Mouse (Mus musculus) forebrain, embryonic 10.5 days (tissue): ENCODE measurements around the gene Slc17a6. TPM values are rescaled to one million over a fixed set of nuclear protein-coding genes. Genes with fewer than 3 reads are reported as not detected.
A peak's percentile ranks its signal among the peaks of the same experiment; 100 is the strongest.

ENCODE experiments used
- DNase-seq: peaks from one replicate; pipeline ENCODE4 v3.0.0-alpha.2; 2017; ENCODE audit warnings: low spot score; ENCODE audit errors: extremely low spot score
- H3K27ac ChIP-seq: fragments of 300-500 bp; sonication (generic); 2 replicates; pipeline ENCODE4 v1.5.1; 2016; ENCODE audit warnings: mild to moderate bottlenecking
- H3K27me3 ChIP-seq: fragments of 300-500 bp; sonication (generic); 2 replicates; pipeline ENCODE4 v1.6.1; 2016; ENCODE audit warnings: mild to moderate bottlenecking; ENCODE audit not compliant: poor library complexity, severe bottlenecking
- H3K36me3 ChIP-seq: fragments of 300-500 bp; sonication (generic); replicated peaks from 2 replicates; pipeline ENCODE4 v1.6.1; 2016; ENCODE audit warnings: mild to moderate bottlenecking, moderate library complexity
- H3K4me1 ChIP-seq: fragments of 300-500 bp; sonication (generic); 2 replicates; pipeline ENCODE4 v1.6.1; 2016
- H3K4me3 ChIP-seq: fragments of 300-500 bp; sonication (generic); 2 replicates; pipeline ENCODE4 v1.5.1; 2016; ENCODE audit warnings: mild to moderate bottlenecking, moderate library complexity
- H3K9me3 ChIP-seq: fragments of 300-500 bp; sonication (generic); 2 replicates; pipeline ENCODE4 v1.6.1; 2016; ENCODE audit warnings: mild to moderate bottlenecking, moderate library complexity
- WGBS: fragments of 180-500 bp; shearing (Covaris S2); methylation state at CpG from one replicate; pipeline ENCODE4 v1.1.7; 2016; 5-methylcytosine and 5-hydroxymethylcytosine counted together
- polyA plus RNA-seq: library from polyadenylated mRNA; unstranded; fragments of >200 nt; fragmentation: Nextera tagmentation; extraction: Ambion mirVana; gene quantifications from 2 replicates; pipeline ENCODE4 v1.2.1, GENCODE M21; 2016

The Slc17a6 gene
- polyA plus RNA-seq: 3.5 and 6.9 TPM in 2 replicates

- Histone ChIP-seq H3K9me3 (no peaks in the 10 kb centered on the region), H3K4me1 (peaks cover 22% of the 10 kb centered on the region), H3K27ac (peak within 1 kb of the TSS; percentile 20; the same call in 1 of the 2 replicates), H3K36me3 (no peaks in the 10 kb centered on the region), H3K4me3 (peak within 1 kb of the TSS; percentile 29), H3K27me3 (peaks cover 72% of the 10 kb centered on the region)
- DNase-seq: peak; percentile 78
- WGBS: under 1% methylated on average over 23 of the region's 23 CpGs
These were observed at the start of gene Slc17a6 for GRCm38 (mm10) chr7:51621694-51622145. TSS of gene Slc17a6 (plus strand) at chr7:51622006.

- WGBS: 89% methylated on average over 4 of the region's 4 CpGs
- Histone ChIP-seq H3K4me1 (no peaks in the 10 kb centered on the region), H3K27me3 (no peaks in the 10 kb centered on the region), H3K4me3 (no peak overlapping the region), H3K9me3 (no peaks in the 10 kb centered on the region), H3K36me3 (no peaks in the 10 kb centered on the region), H3K27ac (no peak overlapping the region)
- DNase-seq: no peak
These were observed 21.8 kb upstream of the Slc17a6 start for GRCm38 (mm10) chr7:51600021-51600420.

GRCm38 (mm10) chr7:51603741-51604140, 18.1 kb upstream of the Slc17a6 start:
- WGBS: 94% methylated on average over 12 of the region's 12 CpGs
- DNase-seq: no peak
- no peak overlapping the region for H3K27ac ChIP-seq

GRCm38 (mm10) chr7:51614404-51614803, 7.4 kb upstream of the Slc17a6 start:
- 34% methylated on average over 5 of the region's 5 CpGs for WGBS
- no peaks in the 10 kb centered on the region for H3K9me3 ChIP-seq
- no peaks in the 10 kb centered on the region for H3K27me3 ChIP-seq
- DNase-seq: no peak
- no peaks in the 10 kb centered on the region for H3K36me3 ChIP-seq
- no peak overlapping the region for H3K4me3 ChIP-seq
- no peak overlapping the region for H3K27ac ChIP-seq
- no peaks in the 10 kb centered on the region for H3K4me1 ChIP-seq

More at GRCm38 (mm10) chr7:51603741-51604140, 18.1 kb upstream of the Slc17a6 start:
- Histone ChIP-seq H3K4me3 (no peak overlapping the region), H3K27me3 (no peaks in the 10 kb centered on the region), H3K4me1 (no peaks in the 10 kb centered on the region), H3K36me3 (no peaks in the 10 kb centered on the region), H3K9me3 (no peaks in the 10 kb centered on the region)

- no peaks in the 10 kb centered on the region for H3K9me3 ChIP-seq
- H3K27ac ChIP-seq: no peak overlapping the region
- H3K4me1 ChIP-seq: peaks cover 5% of the 10 kb centered on the region
- H3K4me3 ChIP-seq: no peak overlapping the region
- DNase-seq: no peak
- no peaks in the 10 kb centered on the region for H3K36me3 ChIP-seq
- peaks cover 34% of the 10 kb centered on the region for H3K27me3 ChIP-seq
These were observed 3.9 kb upstream of the Slc17a6 start for GRCm38 (mm10) chr7:51617941-51618340.

GRCm38 (mm10) chr7:51618412-51618811, 3.4 kb upstream of the Slc17a6 start:
- H3K9me3 ChIP-seq: no peaks in the 10 kb centered on the region
- 34% methylated on average over 2 of the region's 2 CpGs for WGBS
- H3K4me1 ChIP-seq: peaks cover 5% of the 10 kb centered on the region
- peaks cover 39% of the 10 kb centered on the region for H3K27me3 ChIP-seq
- H3K27ac ChIP-seq: no peak overlapping the region
- H3K36me3 ChIP-seq: no peaks in the 10 kb centered on the region
- DNase-seq: no peak
- no peak overlapping the region for H3K4me3 ChIP-seq

- Histone ChIP-seq H3K36me3 (no peaks in the 10 kb centered on the region), H3K4me1 (peaks cover 10% of the 10 kb centered on the region), H3K4me3 (no peak overlapping the region), H3K9me3 (no peaks in the 10 kb centered on the region), H3K27me3 (peaks cover 54% of the 10 kb centered on the region), H3K27ac (no peak overlapping the region)
- no peak for DNase-seq
- WGBS: 36% methylated on average over 1 of the region's 1 CpGs
These were observed 1.8 kb upstream of the Slc17a6 start for GRCm38 (mm10) chr7:51619977-51620376.

- peaks cover 27% of the 10 kb centered on the region for H3K4me1 ChIP-seq
- no peak for DNase-seq
- peak overlapping the region; percentile 29 for H3K4me3 ChIP-seq
- under 1% methylated on average over 18 of the region's 18 CpGs for WGBS
- H3K9me3 ChIP-seq: no peaks in the 10 kb centered on the region
- H3K27ac ChIP-seq: peak overlapping the region; percentile 20; the same call in 1 of the 2 replicates
- peaks cover 76% of the 10 kb centered on the region for H3K27me3 ChIP-seq
- H3K36me3 ChIP-seq: no peaks in the 10 kb centered on the region
These were observed 390 bp downstream of the Slc17a6 start for GRCm38 (mm10) chr7:51622196-51622595.

- H3K27ac ChIP-seq: no peak overlapping the region; the same call in 1 of the 2 replicates
- WGBS: 2% methylated on average over 5 of the region's 5 CpGs
- H3K9me3 ChIP-seq: no peaks in the 10 kb centered on the region
- peaks cover 81% of the 10 kb centered on the region for H3K27me3 ChIP-seq
- H3K36me3 ChIP-seq: no peaks in the 10 kb centered on the region
- no peak for DNase-seq
- H3K4me1 ChIP-seq: peaks cover 32% of the 10 kb centered on the region
- H3K4me3 ChIP-seq: peak overlapping the region; percentile 29; the same call in 1 of the 2 replicates
These were observed 860 bp downstream of the Slc17a6 start for GRCm38 (mm10) chr7:51622666-51623065.

GRCm38 (mm10) chr7:51624336-51624897, 2.6 kb downstream of the Slc17a6 start:
- peak overlapping the region; percentile 32; the same call in 1 of the 2 replicates for H3K4me3 ChIP-seq
- WGBS: 2% methylated on average over 4 of the region's 4 CpGs

GRCm38 (mm10) chr7:51625161-51625560, 3.4 kb downstream of the Slc17a6 start:
- under 1% methylated on average over 23 of the region's 23 CpGs for WGBS
- H3K27ac ChIP-seq: peak overlapping the region; percentile 51; the same call in 1 of the 2 replicates
- peak; percentile 39 for DNase-seq
- H3K4me3 ChIP-seq: peak overlapping the region; percentile 32
- no peaks in the 10 kb centered on the region for H3K36me3 ChIP-seq
- H3K9me3 ChIP-seq: no peaks in the 10 kb centered on the region
- peaks cover 100% of the 10 kb centered on the region for H3K27me3 ChIP-seq
- H3K4me1 ChIP-seq: peaks cover 38% of the 10 kb centered on the region

More at GRCm38 (mm10) chr7:51624336-51624897, 2.6 kb downstream of the Slc17a6 start:
- H3K4me1 ChIP-seq: peaks cover 38% of the 10 kb centered on the region
- no peaks in the 10 kb centered on the region for H3K9me3 ChIP-seq
- peak overlapping the region; percentile 51; the same call in 1 of the 2 replicates for H3K27ac ChIP-seq
- peaks cover 99% of the 10 kb centered on the region for H3K27me3 ChIP-seq
- no peak for DNase-seq
- H3K36me3 ChIP-seq: no peaks in the 10 kb centered on the region

GRCm38 (mm10) chr7:51625591-51626255, 3.9 kb downstream of the Slc17a6 start:
- 1% methylated on average over 11 of the region's 11 CpGs for WGBS
- H3K27ac ChIP-seq: peak overlapping the region; percentile 51; the same call in 1 of the 2 replicates

More at GRCm38 (mm10) chr7:51625591-51626255, 3.9 kb downstream of the Slc17a6 start:
- no peaks in the 10 kb centered on the region for H3K9me3 ChIP-seq
- no peaks in the 10 kb centered on the region for H3K36me3 ChIP-seq
- peak; percentile 21 for DNase-seq
- peaks cover 38% of the 10 kb centered on the region for H3K4me1 ChIP-seq
- H3K4me3 ChIP-seq: peak overlapping the region; percentile 32; the same call in 1 of the 2 replicates
- H3K27me3 ChIP-seq: peaks cover 100% of the 10 kb centered on the region
